Mouse (Mus musculus) adrenal gland, postnatal 4 days (tissue): Measurements from ENCODE around the gene Gja5. TPM values are rescaled to one million over a fixed set of nuclear protein-coding genes. Genes with fewer than 3 reads are reported as not detected.
"Not testable (repeated sequence)": the region's sequence is repeated elsewhere in the genome, so short reads cannot be mapped to it uniquely, and the experiment has no call there.

Source experiments
- DNase-seq, 2 experiments: peaks; one replicate each; pipeline ENCODE4 v3.0.0; 2021 to 2022; ENCODE audit warnings: low spot score in 2 of 2, mixed read lengths in 2 of 2
- total RNA-seq, 2 experiments: library from RNA; stranded (reverse); gene quantifications; 2 replicates each; pipeline ENCODE4 v1.2.3; 2021

Gene Gja5
- total RNA-seq, 2 experiments from 2014 or later, result 3.7 to 4.1 TPM

DNA sequence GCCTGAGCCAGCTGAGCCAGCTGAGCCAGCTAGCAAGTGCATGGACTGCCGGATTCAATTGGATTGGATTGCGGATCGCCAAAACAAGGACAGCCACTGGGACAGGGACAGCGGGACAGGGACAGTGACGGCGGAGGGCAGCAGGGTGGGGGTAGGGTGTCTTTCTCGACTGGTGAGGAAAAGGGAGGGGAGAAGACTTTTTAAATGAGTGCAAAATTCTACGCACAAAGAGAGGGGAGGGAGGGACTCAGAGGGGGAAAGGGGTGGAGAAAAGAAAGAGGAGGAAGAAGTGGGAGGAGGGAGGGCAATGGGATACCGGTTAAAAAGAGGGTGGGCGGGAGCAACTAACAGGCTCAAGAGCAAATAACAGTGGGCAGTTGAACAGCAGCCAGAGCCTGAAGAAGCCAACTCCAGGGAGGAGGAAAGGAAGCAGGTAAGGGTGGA lies 127.6 kb downstream of the Gja5 start:
- no peak for DNase-seq

DNA sequence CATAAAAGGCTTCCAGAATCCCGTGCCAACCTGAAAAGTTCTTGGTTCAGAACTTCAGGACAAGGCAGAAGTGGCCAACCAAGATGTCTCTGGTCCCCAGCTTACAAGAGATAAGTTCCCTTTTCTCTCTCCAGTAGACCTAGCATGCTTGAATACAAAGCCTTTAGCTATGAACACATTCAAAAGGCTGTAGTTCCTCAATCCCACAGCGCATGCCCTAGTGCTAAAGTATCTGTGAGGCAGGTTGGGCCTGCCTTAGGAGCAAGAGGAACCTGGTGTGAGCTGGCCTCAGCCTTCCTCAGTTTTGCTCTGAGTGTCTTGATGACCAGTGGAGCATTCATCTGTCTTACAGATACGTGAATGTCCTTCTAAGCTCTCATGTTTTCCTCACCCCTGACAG lies 131.1 kb downstream of the Gja5 start:
- no peak for DNase-seq

DNA sequence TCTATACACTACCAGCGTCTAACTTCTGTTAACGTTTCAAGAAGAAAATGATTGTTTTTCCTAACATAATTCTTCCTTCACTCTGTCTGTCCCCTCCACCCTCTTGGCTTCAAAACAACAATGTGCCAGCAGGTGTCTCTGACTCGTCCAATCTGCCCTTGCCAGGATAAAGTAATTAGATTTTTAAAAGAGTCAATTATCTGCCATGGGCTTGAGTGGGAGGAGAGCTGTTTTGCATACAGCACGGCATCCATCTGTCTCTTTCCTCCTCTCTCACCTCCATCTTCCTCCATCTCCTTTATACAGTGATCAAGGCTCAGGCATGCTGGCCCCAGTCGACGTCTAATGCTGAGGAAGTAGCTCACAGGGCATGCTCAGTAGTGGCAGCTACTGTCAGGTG lies 132.6 kb downstream of the Gja5 start:
- no peak for DNase-seq

DNA sequence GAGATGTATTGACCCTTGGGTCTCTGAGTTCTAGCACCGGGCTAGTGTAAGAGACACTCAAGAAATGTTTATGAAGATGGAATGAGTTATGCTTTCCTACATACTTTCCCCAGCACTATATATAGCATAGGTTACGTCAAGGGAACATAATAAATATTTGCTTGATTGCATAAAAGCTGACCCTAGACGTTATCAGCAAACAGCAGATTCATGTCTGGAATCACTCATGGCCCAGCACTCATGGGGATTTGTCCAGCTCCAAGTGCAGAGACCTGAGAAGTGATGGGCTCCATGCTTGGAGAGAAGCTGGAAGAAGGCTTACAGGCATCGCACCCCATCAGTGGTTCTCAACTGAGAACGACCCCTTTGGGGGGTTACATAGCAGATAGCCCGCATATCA lies 135.2 kb downstream of the Gja5 start:
- no peak for DNase-seq

DNA sequence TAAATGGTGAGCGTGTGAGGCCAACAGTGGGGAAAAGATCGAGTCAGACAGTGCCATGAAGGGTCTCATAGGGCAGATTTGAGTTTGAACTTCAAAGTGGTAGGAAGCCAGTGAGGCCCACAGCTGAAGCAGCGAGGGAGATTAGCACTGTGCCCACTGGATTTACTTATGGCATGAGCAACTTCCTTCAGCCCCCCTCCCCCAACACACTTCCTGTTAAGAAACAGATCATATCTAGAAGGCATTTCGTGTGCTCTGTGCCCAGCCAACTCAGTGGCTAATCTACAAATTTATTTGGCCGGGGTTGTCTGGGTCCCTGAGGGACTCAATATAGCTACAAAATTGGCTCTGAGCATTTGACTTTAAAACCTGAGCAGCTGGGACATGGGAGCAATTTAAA lies 139.7 kb downstream of the Gja5 start:
- no peak for DNase-seq

DNA sequence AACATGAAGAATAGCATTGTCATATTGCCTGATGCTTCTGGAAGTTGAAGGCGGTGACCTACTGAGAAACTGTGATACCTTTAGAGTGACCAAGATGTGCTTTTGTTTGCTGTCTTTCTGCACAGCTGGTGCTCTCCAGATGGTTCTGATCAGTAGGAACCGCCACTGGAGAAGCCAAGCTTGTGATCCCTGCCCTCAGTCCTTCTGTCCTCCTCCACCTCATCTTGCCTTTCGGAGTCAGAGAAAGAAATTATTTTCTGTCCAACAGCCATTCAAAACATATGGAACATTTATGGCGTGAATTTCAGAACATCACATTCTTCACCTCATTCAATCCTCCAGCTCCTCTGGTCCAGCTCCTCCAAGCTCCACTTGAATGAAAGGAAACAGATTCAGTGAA lies 143.3 kb downstream of the Gja5 start:
- DNase-seq, result no peak

DNA sequence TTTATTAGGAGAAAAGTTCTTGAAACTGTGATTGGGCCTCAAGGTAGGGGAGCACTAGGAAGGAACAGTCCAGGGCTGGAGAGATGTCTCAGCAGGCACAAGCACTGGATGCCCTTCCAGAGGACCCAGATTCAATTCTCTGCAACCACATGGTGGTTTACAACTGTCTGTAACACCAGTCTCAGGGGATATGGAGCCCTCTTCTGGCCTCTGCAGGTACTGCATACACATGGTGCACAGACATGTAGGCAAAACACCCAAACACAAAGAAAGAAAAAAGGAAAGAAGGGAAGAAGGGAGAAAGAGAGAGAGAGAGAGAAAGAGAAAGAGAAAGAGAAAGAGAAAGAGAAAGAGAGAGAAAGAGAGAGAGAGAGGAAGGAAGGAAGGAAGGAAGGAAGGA lies 143.9 kb downstream of the Gja5 start:
- DNase-seq, result no peak

DNA sequence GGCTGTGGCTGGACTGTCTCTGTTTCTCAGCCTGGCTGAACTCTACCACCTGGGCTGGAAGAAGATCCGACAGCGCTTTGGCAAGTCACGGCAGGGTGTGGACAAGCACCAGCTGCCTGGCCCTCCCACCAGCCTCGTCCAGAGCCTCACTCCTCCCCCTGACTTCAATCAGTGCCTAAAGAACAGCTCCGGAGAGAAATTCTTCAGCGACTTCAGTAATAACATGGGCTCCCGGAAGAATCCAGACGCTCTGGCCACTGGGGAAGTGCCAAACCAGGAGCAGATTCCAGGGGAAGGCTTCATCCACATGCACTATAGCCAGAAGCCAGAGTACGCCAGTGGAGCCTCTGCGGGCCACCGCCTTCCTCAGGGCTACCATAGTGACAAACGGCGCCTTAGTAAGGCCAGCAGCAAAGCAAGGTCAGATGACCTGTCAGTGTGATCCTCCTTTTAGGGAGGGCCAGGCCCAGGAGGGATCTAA lies 146.8 kb downstream of the Gja5 start:
- DNase-seq, result no peak

DNA sequence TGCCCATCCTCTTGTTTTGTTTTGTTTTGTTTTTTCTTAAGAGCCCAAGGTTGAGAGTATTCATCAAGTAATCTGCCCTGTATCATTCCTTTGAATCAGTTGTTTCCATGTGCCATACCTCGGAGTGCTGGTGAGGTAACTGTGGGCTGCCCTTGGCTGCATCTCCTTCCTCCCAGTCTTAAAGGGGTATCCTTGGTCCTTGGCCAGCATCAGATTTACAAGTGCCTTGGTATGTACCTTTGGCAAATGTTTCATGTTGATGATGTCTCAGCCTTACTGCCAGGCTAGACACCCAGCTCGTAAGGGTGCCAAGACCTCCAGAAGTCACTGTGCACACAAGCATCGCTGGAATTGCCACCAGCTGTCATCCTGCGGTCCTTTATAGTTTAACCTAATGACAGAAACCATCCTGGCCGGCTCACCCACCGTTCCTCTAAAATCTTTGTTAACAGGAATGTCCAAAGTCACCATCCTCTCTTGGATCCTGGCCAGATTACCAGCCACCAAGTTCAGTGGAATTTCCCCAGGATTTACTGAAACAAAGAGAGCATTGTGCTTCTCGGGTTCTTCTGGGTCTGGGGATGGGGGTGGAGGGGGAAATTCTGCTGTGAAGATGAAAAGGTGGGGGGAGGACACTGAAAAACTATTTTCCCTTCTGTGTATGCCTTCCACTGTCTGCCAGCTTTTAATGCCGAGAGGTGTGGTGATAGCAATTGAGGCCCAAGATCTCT lies 147.7 kb downstream of the Gja5 start:
- DNase-seq, result no peak

DNA sequence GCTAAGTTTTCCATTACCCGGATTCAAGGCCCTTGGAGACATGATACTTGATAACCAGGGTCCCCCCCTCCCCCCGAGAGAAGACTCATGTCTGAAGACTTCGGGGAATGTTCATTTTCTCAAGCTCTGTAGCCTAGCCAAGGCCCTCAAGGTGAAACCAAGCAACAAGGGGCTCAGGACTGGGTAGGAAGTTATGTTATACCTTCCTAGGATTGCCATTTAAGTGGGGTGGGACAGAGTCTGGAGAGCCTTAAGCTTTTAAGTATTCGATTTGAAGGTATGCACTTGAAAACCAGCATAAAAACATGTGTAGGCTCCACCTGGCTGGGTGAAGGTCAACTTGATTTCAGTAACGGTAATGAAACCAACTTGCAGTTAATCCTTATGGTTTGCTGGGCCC lies 154.2 kb downstream of the Gja5 start:
- DNase-seq, result no peak

DNA sequence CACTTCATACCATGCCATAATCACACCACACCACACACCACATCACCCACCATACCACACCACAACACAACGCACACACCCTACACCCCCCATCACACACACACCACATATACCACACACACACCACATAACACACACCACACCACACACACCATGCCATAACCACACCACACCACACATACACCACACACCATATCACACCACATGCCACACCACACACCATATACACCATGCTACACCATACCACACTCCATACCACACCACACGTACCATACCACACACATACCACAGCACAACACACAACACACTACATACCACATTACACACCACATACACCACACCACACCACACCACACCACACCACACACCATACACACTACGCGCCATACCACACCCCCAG lies 155.6 kb downstream of the Gja5 start:
- no peak for DNase-seq

DNA sequence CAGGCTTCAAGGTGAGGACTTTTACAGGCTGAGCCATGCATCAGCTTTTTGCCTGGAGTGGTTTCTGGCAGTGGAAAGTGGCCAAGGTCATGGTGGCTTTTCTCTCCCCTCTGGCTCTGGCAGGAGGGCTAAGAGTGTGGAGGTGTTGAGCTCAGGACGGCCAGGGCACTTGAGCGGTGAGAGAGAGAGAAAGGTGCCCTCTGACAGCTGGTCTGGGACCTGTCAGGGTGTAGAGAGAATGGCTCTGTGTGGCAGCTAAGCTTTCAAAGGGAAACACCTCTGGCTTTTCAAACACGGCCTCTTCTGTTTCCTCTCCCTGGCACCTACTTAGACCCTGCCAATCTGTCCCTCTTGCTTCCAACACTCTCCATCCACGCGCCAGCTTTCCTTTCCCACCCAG lies 158.3 kb downstream of the Gja5 start:
- no peak for DNase-seq

DNA sequence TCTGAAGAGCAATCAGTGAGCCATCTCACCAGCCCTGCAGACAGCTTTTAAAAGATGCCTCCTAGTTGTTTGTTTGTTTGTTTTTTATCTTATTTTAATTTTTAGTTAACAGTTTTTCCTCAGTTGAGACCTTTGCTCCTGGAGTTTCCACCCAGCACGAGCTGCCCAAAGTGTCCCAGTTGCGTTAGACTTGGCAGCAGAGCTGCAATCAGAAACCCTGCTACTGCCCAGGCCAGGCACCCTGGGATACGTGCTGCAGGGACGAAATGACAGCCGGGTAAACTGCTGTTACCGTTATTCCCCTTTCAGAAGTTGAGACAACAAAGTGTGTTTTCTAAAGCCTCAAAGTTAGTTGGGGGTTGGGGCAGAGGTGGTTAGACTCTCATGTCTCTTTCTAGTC lies 159.6 kb downstream of the Gja5 start:
- no peak for DNase-seq

DNA sequence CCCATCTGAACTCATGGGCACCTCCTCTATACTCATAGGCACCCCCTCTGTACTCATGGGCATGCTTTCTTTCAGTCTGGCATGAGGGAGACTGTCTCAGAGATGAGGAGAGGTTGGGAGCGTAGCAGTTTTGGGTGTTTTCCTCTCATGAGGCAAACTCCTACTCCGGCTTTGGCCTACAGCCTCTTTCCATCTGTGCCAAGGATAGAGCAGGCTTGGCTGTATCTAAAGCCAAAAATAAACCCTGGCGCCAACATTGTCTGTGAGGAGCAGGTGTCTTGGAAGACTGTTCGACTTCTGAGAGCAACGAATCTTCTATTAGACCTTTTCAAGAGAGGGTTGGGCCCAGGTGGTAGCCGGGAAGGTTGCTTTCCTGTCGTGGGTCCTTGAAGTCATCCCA lies 165.1 kb downstream of the Gja5 start:
- not testable (repeated sequence) for DNase-seq

DNA sequence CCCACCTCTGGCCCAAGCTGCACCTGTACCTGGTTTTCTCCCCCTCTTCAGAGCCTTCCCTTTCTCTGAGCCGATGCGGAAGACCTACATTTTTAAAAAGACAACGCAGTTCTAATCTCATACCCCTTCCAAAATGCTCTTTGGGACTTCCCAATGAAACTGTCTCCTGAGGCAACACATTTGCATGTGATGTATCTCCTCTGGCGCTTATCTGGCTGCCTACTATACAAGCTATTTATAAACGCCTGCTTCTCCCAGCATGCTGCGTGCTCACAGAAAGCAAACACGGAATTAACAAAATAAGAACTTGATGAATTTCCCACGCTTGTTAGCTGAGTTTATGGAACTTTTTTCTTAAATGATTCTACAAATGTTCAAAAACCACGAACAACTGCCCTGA lies 167.4 kb downstream of the Gja5 start:
- not testable (repeated sequence) for DNase-seq

DNA sequence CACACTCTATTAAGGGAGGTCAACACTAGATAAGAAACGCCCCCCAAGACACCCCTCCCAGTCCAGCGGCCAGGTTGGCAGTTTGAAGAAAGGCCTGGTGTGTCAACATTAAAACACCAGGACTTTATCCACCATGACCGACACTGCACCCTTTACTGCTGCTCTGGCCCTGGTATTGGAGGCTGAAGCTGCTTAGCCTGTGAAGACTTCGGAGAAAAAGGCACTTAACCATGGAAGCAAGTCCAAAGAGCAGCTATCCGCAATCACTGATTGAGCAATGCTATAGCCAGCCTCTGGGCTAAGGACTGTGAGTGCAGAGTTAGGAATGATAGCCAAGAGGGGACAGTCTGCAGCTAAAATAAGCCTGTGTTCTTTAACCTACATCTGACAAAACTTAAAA lies 167.9 kb downstream of the Gja5 start:
- not testable (repeated sequence) for DNase-seq

DNA sequence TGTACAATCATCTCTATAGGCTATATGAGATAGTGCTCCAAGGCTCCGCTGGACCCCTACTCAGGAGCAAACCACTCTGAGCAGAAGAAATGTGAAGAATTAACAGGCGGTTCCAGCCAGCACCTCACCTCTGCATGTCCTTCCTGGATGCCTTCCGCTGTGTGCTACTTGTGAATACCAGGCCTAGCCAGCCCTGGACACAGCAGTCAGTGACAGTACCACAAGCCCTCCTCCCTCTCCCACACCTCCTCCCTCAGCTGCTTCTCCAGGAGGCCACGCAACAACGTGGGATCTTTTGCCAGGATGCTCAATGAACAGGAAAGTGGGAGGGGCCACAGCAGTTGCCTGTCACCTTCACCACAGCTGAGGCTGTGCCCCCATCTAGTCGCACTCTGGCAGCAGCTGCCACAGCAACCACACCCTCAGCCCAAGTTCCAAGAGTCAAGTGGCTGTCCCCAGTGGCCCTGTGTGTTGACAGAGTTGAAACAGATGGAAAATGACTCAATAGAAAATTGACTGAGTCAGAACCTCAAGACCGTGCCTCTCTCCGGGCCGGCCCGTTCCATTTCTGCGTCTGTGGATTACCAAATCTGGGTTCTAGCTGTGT lies 171.4 kb downstream of the Gja5 start:
- not testable (repeated sequence) for DNase-seq

DNA sequence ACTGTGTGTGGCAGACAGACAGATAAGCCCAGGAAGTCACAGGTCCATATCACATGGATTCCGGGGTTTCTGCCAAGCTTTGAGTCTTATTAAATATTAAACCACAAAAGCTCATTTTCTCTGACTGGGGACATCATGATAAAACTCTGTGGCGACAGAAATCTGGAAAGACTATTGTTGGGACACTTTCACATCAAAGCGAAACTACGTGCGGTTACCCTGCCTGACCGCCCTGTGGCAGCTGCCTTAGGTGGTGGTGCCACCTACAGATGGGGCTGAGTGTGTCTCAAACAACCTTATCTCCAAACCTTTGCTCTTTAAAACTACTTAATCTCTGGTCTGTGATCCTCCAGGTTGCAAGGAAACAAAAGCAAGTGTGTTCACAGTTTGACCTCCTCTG lies 171.9 kb downstream of the Gja5 start:
- no peak for DNase-seq

DNA sequence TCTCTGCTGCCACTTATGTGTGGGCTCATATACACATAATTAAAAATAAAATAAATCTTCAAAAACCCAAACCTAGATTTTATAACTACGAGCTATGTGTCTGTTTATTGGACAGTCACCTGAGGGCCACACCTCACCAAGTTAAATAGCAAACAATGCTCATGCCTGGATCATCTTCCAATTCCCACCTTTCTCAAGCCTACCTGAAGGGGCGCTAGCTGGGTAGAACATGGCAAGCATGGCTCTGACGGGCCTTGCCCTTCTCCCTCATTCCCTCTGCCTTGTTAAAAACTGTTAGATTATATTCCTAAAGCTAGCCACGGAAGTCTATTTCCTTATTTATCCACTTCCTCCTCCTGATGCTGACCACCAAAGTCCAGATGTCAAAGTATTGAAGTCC lies 173.9 kb downstream of the Gja5 start:
- DNase-seq, result no peak

DNA sequence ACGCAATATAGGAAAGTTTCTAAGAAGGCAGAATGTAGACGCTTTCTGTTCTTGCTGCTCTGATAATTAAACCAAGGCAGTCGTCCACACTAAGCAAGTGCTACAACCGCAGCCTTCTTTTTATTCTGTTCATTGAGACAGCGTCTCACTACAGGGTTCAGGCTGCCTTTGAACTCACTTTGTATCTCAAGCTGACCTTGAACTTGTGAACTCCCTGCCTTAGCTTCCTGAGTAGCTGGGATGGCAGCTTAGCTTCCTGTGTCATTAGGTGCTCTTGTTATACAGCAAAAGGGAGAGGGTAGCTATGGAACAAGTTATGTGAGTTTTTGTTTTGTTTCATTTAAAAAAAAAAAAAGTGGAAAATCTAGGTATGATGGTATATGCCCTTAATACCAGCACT lies 177.7 kb downstream of the Gja5 start:
- no peak for DNase-seq

DNA sequence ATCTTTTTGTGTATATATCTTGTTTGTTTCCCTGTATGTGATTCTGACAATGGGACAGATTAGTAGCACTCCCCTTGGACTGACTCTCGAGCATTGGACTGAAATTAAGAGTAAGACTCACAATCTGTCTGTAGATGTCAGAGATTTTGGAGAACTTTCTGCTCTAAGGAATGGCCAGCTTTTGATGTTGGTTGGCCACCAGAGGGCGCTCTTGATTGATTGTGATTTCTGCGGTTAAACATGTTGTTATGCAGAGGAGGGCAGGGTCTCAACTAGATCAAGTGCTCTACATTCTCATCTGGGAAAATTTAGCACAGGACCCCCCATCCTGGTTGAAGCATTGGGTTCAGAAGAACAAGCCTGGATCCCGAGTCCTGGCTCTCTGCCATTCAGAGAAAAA lies 182.8 kb downstream of the Gja5 start:
- DNase-seq, result no peak

DNA sequence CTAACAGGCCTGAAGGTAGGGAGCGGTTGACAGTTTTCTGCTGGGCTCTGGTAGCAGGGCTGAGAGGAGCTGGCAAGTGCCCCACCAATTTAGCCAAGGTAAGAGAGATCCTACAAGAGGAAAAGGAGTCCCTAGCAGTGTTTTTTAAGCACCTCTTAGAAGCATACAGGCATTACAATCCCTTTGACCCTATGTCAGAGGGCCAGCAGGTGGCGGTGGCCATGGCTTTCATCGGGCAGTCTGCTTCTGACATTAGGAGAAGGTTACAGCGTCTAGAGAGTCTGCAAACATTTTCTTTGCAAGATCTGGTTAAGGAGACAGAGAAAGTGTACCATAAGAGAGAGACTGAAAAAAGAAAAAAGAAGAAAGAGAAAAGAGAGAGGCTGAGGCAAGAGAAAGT lies 183.8 kb downstream of the Gja5 start:
- not testable (repeated sequence) for DNase-seq

DNA sequence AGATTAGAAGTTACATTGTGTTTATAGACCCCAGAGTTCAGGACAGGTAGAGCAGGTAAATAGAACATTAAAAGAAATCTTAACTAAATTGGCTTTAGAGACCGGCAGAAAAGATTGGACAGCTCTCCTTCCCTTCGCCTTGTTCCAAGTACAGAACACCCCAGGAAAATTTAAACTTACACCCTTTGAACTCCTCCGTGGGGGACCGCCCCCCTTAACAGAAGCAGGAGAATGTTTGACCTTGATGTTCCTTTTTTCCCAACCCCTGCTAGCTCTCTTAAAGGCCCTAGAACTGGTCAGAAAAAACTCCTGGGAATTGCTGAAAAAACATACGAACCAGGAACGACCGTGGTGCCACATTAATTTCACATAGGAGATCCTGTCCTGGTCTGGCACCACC lies 187.5 kb downstream of the Gja5 start:
- DNase-seq, result not testable (repeated sequence)
